Mouse (Mus musculus) embryonic facial prominence, embryonic 11.5 days (tissue): ENCODE data around the gene Efcab2. TPM values are rescaled to one million over a fixed set of nuclear protein-coding genes. Genes with fewer than 3 reads are reported as not detected.

Experiments used
- ATAC-seq: fragments of 200-750 bp; cut with Nextera tagmentation; replicated peaks from 2 replicates; pipeline ENCODE4 v1.8.0; 2017; ENCODE audit warnings: low read depth; ENCODE audit not compliant: insufficient number of reproducible peaks, low FRiP score, low TSS enrichment
- DNase-seq: peaks from one replicate; pipeline ENCODE4 v3.0.0-alpha.2; 2015; ENCODE audit warnings: low spot score
- H3K27ac ChIP-seq: fragments of 300-500 bp; sonication (generic); replicated peaks from 2 replicates; pipeline ENCODE4 v1.5.1; 2014; ENCODE audit warnings: mild to moderate bottlenecking, low read depth, low read length, control low read depth
- H3K27me3 ChIP-seq: fragments of 300-500 bp; sonication (generic); 2 replicates; pipeline ENCODE4 v1.6.1; 2014; ENCODE audit warnings: mild to moderate bottlenecking, low read length, moderate library complexity, mixed read lengths; ENCODE audit not compliant: control insufficient read depth, insufficient read depth
- H3K36me3 ChIP-seq: fragments of 300-500 bp; sonication (generic); replicated peaks from 2 replicates; pipeline ENCODE4 v1.6.1; 2014; ENCODE audit warnings: low read depth, mild to moderate bottlenecking, low read length, moderate library complexity, mixed read lengths; ENCODE audit not compliant: control insufficient read depth, insufficient read depth
- H3K4me1 ChIP-seq: fragments of 300-500 bp; sonication (generic); 2 replicates; pipeline ENCODE4 v1.6.1; 2014; ENCODE audit warnings: low read length, mixed read lengths; ENCODE audit not compliant: control insufficient read depth, insufficient read depth
- H3K4me2 ChIP-seq: fragments of 300-500 bp; sonication (generic); 2 replicates; pipeline ENCODE4 v1.6.1; 2014; ENCODE audit warnings: low read depth, mild to moderate bottlenecking, control low read depth, low read length, moderate library complexity
- H3K4me3 ChIP-seq: fragments of 300-500 bp; sonication (generic); 2 replicates; pipeline ENCODE4 v1.5.1; 2014; ENCODE audit warnings: low read depth, low read length, control low read depth
- H3K9ac ChIP-seq: fragments of 300-500 bp; sonication (generic); replicated peaks from 2 replicates; pipeline ENCODE4 v1.6.1; 2014; ENCODE audit warnings: mild to moderate bottlenecking, control low read depth, low read length
- H3K9me3 ChIP-seq: fragments of 300-500 bp; sonication (generic); replicated peaks from 2 replicates; pipeline ENCODE4 v1.6.1; 2016; ENCODE audit warnings: mild to moderate bottlenecking, low read length, inconsistent platforms, mixed read lengths; ENCODE audit not compliant: control insufficient read depth
- WGBS: fragments of 180-500 bp; shearing (Covaris S2); extraction: QIAGEN DNeasy Blood & Tissue Kit; methylation state at CpG from one replicate; pipeline ENCODE4 v1.1.7; 2014; 5-methylcytosine and 5-hydroxymethylcytosine counted together
- polyA plus RNA-seq: library from polyadenylated mRNA; unstranded; fragments of >200 nt; fragmentation: Nextera tagmentation; extraction: Ambion mirVana; gene quantifications from 2 replicates; pipeline ENCODE4 v1.2.1, GENCODE M21; 2014

Gene Efcab2
- polyA plus RNA-seq, 1 experiment from 2014 or later: 6.3 TPM

DNA sequence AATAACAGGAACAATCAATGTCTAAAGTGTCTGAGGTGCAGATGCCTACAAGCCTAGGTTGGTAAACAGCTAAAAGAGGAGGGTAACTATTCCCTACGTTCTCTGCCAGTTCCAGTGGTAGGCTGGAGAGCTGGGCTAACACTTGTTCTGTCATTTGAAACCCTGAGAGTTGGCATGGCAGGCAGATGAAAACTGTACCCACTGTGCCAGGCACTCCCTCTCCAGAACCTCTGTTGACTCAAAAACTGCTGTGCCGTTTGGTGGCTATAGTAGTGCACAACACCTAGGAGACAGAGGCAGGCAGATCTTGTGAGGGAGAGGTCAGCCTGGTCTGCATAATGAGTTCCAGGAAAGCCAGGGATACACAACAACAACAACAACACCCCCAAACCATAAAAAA is 16.5 kb upstream of the Efcab2 start:
- Histone ChIP-seq H3K9ac (no peak overlapping the region), H3K27ac (no peak overlapping the region), H3K4me3 (no peak overlapping the region), H3K27me3 (no peaks in the 10 kb centered on the region), H3K4me2 (no peak overlapping the region), H3K9me3 (no peaks in the 10 kb centered on the region), H3K4me1 (no peaks in the 10 kb centered on the region), H3K36me3 (no peaks in the 10 kb centered on the region)
- WGBS: 71% methylated on average over 2 of the region's 2 CpGs
- DNase-seq (no peak), ATAC-seq (no peak)

GRCm38 (mm10) chr1:178392970-178393369 is 12.9 kb upstream of the Efcab2 start:
- 72% methylated on average over 5 of the region's 5 CpGs for WGBS
- DNase-seq: no peak
- Histone ChIP-seq H3K36me3 (no peaks in the 10 kb centered on the region), H3K9me3 (no peaks in the 10 kb centered on the region), H3K4me1 (no peaks in the 10 kb centered on the region), H3K27ac (no peak overlapping the region), H3K4me2 (no peak overlapping the region), H3K9ac (no peak overlapping the region), H3K4me3 (no peak overlapping the region), H3K27me3 (no peaks in the 10 kb centered on the region)
- ATAC-seq: no peak

- no peaks in the 10 kb centered on the region for H3K4me1 ChIP-seq
- 90% methylated on average over 6 of the region's 6 CpGs for WGBS
These were observed 10.8 kb upstream of the Efcab2 start for GRCm38 (mm10) chr1:178395091-178395490.

DNA sequence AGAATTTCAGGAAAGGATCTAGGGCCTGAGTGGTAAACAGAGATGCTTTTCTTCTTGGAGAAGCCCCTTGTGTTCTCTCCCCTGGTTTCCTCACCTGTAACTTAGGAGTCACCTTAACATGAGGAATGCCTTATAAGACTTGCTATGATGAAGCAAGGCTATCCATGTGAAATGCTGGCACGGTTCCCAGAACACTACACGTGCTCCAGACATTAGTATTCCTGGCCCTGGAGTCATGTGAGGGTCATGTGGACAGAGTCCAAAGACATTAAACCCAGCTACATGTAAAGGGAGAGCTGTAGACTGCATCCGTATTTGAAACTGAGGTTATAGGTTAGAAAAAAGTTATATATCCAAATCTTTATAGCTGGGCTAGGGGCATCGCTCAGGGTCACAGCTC is 9.5 kb upstream of the Efcab2 start:
- ATAC-seq: no peak

More at GRCm38 (mm10) chr1:178395091-178395490, 10.8 kb upstream of the Efcab2 start:
- no peak overlapping the region for H3K4me3 ChIP-seq
- H3K4me2 ChIP-seq: no peak overlapping the region
- ATAC-seq (no peak), DNase-seq (no peak)
- H3K27me3 ChIP-seq: no peaks in the 10 kb centered on the region
- H3K27ac ChIP-seq: no peak overlapping the region
- H3K36me3 ChIP-seq: no peaks in the 10 kb centered on the region
- no peaks in the 10 kb centered on the region for H3K9me3 ChIP-seq
- H3K9ac ChIP-seq: no peak overlapping the region

GRCm38 (mm10) chr1:178399879-178400278 is 6.0 kb upstream of the Efcab2 start:
- Histone ChIP-seq H3K27ac (no peak overlapping the region), H3K36me3 (no peaks in the 10 kb centered on the region), H3K4me2 (no peak overlapping the region), H3K4me1 (no peaks in the 10 kb centered on the region), H3K9me3 (no peaks in the 10 kb centered on the region), H3K9ac (no peak overlapping the region), H3K4me3 (no peak overlapping the region), H3K27me3 (no peaks in the 10 kb centered on the region)
- ATAC-seq (no peak), DNase-seq (no peak)
- WGBS: 85% methylated on average over 6 of the region's 6 CpGs

More for the DNA sequence above, 9.5 kb upstream of the Efcab2 start:
- Histone ChIP-seq H3K4me1 (no peaks in the 10 kb centered on the region), H3K4me3 (no peak overlapping the region), H3K9me3 (no peaks in the 10 kb centered on the region), H3K36me3 (no peaks in the 10 kb centered on the region), H3K27me3 (no peaks in the 10 kb centered on the region), H3K27ac (no peak overlapping the region), H3K4me2 (no peak overlapping the region), H3K9ac (no peak overlapping the region)
- 80% methylated on average over 4 of the region's 4 CpGs for WGBS
- no peak for DNase-seq

GRCm38 (mm10) chr1:178400652-178401051 is 5.2 kb upstream of the Efcab2 start:
- Histone ChIP-seq H3K27ac (no peak overlapping the region), H3K27me3 (no peaks in the 10 kb centered on the region), H3K36me3 (no peaks in the 10 kb centered on the region), H3K4me2 (no peak overlapping the region), H3K4me3 (no peak overlapping the region), H3K4me1 (no peaks in the 10 kb centered on the region), H3K9me3 (no peaks in the 10 kb centered on the region), H3K9ac (no peak overlapping the region)
- no peak for ATAC-seq
- DNase-seq: no peak
- WGBS: 69% methylated on average over 7 of the region's 7 CpGs

- 89% methylated on average over 6 of the region's 6 CpGs for WGBS
- H3K4me2 ChIP-seq: no peak overlapping the region
- H3K9ac ChIP-seq: no peak overlapping the region
- no peak overlapping the region for H3K27ac ChIP-seq
- no peak for ATAC-seq
- no peaks in the 10 kb centered on the region for H3K9me3 ChIP-seq
- no peaks in the 10 kb centered on the region for H3K4me1 ChIP-seq
- H3K36me3 ChIP-seq: no peaks in the 10 kb centered on the region
- DNase-seq: no peak
- no peak overlapping the region for H3K4me3 ChIP-seq
- H3K27me3 ChIP-seq: no peaks in the 10 kb centered on the region
These were observed 3.9 kb upstream of the Efcab2 start for GRCm38 (mm10) chr1:178401960-178402359.

DNA sequence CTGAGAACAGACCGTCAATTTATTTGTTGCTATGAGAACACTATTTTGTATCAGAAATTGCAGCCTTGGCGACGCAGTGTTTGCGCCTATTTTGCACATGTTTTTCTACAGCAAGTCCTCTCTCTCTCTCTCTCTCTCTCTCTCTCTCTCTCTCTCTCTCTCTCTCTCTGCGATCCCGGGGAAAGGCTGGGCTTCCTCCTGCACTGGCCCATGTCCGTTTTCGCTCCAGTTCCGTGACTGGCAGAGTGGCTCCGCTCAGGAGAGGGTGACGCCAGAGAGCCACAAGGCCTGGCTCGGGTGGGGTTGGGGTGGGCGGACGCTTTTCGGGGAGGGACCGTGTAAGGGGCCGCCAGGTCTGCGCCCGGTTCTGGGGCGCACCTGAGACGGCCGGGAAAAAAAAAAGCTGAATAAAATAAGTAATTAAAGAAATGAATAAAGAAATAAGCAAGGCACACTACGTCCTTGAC is 407 bp upstream of the Efcab2 start:
- Histone ChIP-seq H3K4me3 (peak overlapping the region; percentile 71), H3K4me2 (peak overlapping the region; percentile 72), H3K27ac (peak overlapping the region; percentile 100), H3K36me3 (no peaks in the 10 kb centered on the region), H3K4me1 (no peaks in the 10 kb centered on the region), H3K9ac (peak overlapping the region; percentile 97), H3K9me3 (no peaks in the 10 kb centered on the region), H3K27me3 (no peaks in the 10 kb centered on the region)
- peak; percentile 79 for ATAC-seq
- WGBS: under 1% methylated on average over 23 of the region's 23 CpGs
- peak; percentile 84 for DNase-seq
